ENCODE assay signal across 14 mouse cellular contexts in genomic region chr8:122718711-122719499, GRCm38 (mm10). TPM values are rescaled to one million over a fixed set of nuclear protein-coding genes. Genes with fewer than 3 reads are reported as not detected.
DNase-seq lines count a peak whose midpoint lies in the region; ATAC-seq and TF ChIP-seq lines count a peak whose summit lies in the region.
"Had no signal": no experiment of that assay in that cellular context is flagged by ENCODE, and none has a peak within 500 bp of the region (broad histone marks: within the 10 kb centered on the region; RNA-seq: fewer than 3 reads in every experiment).

No protein-coding gene starts in this region.

- no peaks in the 10 kb centered on the region for H3K9me3 ChIP-seq in erythroblast, embryonic 14.5 days (ENCODE audit: control insufficient read depth, low read length)
- H3K9me3 ChIP-seq in kidney, embryonic 15.5 days (replicated peaks) = no peaks in the 10 kb centered on the region
- H3K9me3 ChIP-seq in MEL (replicated peaks; ENCODE audit: insufficient read depth, low read length) = no peaks in the 10 kb centered on the region
- H3K9me3 ChIP-seq in liver, embryonic 16.5 days (replicated peaks; ENCODE audit: control insufficient read depth, low read length) = no peaks in the 10 kb centered on the region
- H3K9me3 ChIP-seq: neural tube, embryonic 12.5 days had no signal

- H3K9ac ChIP-seq in kidney, embryonic 15.5 days = no peak overlapping the region
- H3K9ac ChIP-seq in MEL (ENCODE audit: control insufficient read depth, low read depth, low read length, poor library complexity, severe bottlenecking) = peak overlapping the region; percentile 34
- H3K9ac ChIP-seq in liver, embryonic 16.5 days (ENCODE audit: low read depth, low read length) = peak overlapping the region; percentile 67
- H3K9ac ChIP-seq: lung, embryonic 14.5 days; neural tube, embryonic 12.5 days had no signal

- TF ChIP-seq RAD21 in MEL (IDR thresholded peaks at IDR 0.05; ENCODE audit: low read depth, low read length) = no peak

- peaks cover 88% of the 10 kb centered on the region for H3K4me1 ChIP-seq in erythroblast, embryonic 14.5 days (ENCODE audit: control insufficient read depth)
- peaks cover 11% of the 10 kb centered on the region for H3K4me1 ChIP-seq in kidney, embryonic 15.5 days
- H3K4me1 ChIP-seq in MEL (ENCODE audit: control insufficient read depth in 1 of 2, insufficient read depth in 2 of 2, low read length in 2 of 2) = peaks cover 22 to 51% of the 10 kb centered on the region in 2 experiments
- H3K4me1 ChIP-seq in liver, embryonic 16.5 days (ENCODE audit: control insufficient read depth, low read depth, low read length) = peaks cover 51% of the 10 kb centered on the region

- no peaks in the 10 kb centered on the region; the same call in 1 of the 2 replicates for H3K36me3 ChIP-seq in erythroblast, embryonic 14.5 days (ENCODE audit: control insufficient read depth)
- H3K36me3 ChIP-seq in kidney, embryonic 15.5 days = no peaks in the 10 kb centered on the region
- H3K36me3 ChIP-seq in MEL (ENCODE audit: control insufficient read depth in 1 of 2, insufficient read depth in 2 of 2, low read length in 2 of 2) = peaks cover 0 to 38% of the 10 kb centered on the region in 2 experiments; a peak in 2 of 4 replicates
- H3K36me3 ChIP-seq in liver, embryonic 16.5 days (ENCODE audit: control insufficient read depth, insufficient read depth) = no peaks in the 10 kb centered on the region
- H3K36me3 ChIP-seq: neural tube, embryonic 12.5 days had no signal

- H3K4me3 ChIP-seq in erythroblast, embryonic 14.5 days (replicated peaks) = peak overlapping the region; percentile 59
- H3K4me3 ChIP-seq in kidney, embryonic 15.5 days (replicated peaks) = no peak overlapping the region
- H3K4me3 ChIP-seq in MEL (ENCODE audit: control insufficient read depth in 1 of 2, insufficient read depth in 1 of 2, low read depth in 2 of 2, low read length in 2 of 2) = peak overlapping the region; percentile 7 to 15; a peak in 3 of 4 replicates
- peak overlapping the region; percentile 46 for H3K4me3 ChIP-seq in liver, embryonic 16.5 days (ENCODE audit: low read depth, low read length)
- H3K4me3 ChIP-seq: layer of hippocampus, adult 2 months; neural tube, embryonic 12.5 days had no signal

- no peak for ATAC-seq in erythroblast, adult 5-6 weeks (replicated peaks; ENCODE audit: low FRiP score, poor library complexity, severe bottlenecking)
- no peak for ATAC-seq in kidney, embryonic 15.5 days (replicated peaks; ENCODE audit: low FRiP score)
- ATAC-seq in liver, embryonic 16.5 days (ENCODE audit: low read depth) = no peak
- ATAC-seq: hindbrain, postnatal 0 days had no signal

- 74% methylated on average over 14 of the region's 14 CpGs for WGBS in kidney, embryonic 15.5 days
- 56% methylated on average over 14 of the region's 14 CpGs for WGBS in liver, embryonic 16.5 days (ENCODE audit: insufficient replicate concordance)

- TF ChIP-seq EP300 in MEL (IDR thresholded peaks at IDR 0.05; ENCODE audit: low read depth in 1 of 2, low read length in 2 of 2) = peak in 1 of 2 experiments; percentile 30; a peak in 1 of 4 replicates

- no peak for TF ChIP-seq CTCF in MEL (IDR thresholded peaks at IDR 0.05 in 2 of 3, conservative IDR thresholded peaks at IDR 0.05 in 1 of 3; ENCODE audit: control insufficient read depth in 1 of 3, insufficient read depth in 1 of 3, low read depth in 2 of 3, low read length in 3 of 3, poor library complexity in 1 of 3, severe bottlenecking in 1 of 3)

- peaks cover 75% of the 10 kb centered on the region for H3K27me3 ChIP-seq in erythroblast, embryonic 14.5 days (ENCODE audit: control insufficient read depth)
- peaks cover 42% of the 10 kb centered on the region for H3K27me3 ChIP-seq in kidney, embryonic 15.5 days
- no peaks in the 10 kb centered on the region for H3K27me3 ChIP-seq in MEL (ENCODE audit: control insufficient read depth in 1 of 2, insufficient read depth in 2 of 2, low read length in 2 of 2)
- peaks cover 56% of the 10 kb centered on the region for H3K27me3 ChIP-seq in liver, embryonic 16.5 days (ENCODE audit: control insufficient read depth, insufficient read depth, low read depth, low read length)

- H3K4me2 ChIP-seq in kidney, embryonic 15.5 days = no peak overlapping the region
- H3K4me2 ChIP-seq in liver, embryonic 16.5 days (ENCODE audit: low read depth, low read length) = peak overlapping the region; percentile 92

- intact Hi-C loops in left cerebral cortex, postnatal 36 days (cut with DNase I) = no loop called here

- 0 out of 4 replicates have a peak, but pooled peaks of 1 of the 2 experiments have one; percentile 36 for TF ChIP-seq POLR2A in MEL (IDR thresholded peaks at IDR 0.05; ENCODE audit: control insufficient read depth in 1 of 2, insufficient read depth in 1 of 2, low read depth in 1 of 2, low read length in 2 of 2, poor library complexity in 1 of 2)

- H3K79me2 ChIP-seq in MEL (ENCODE audit: control insufficient read depth, insufficient read depth, low read length, poor library complexity) = no peaks in the 10 kb centered on the region

- peak; percentile 53 to 62 for DNase-seq in kidney, adult 8-10 months
- peak; percentile 64 for DNase-seq in MEL (ENCODE audit: low read depth, low spot score)
- no peak for DNase-seq in cerebellum, adult 11 months
- no peak for DNase-seq in left cerebral cortex, postnatal 36 days (ENCODE audit: low spot score in 2 of 2)
- DNase-seq: cerebellum, adult 8-10 months; gastrocnemius, postnatal 25 days had no signal

- no peak overlapping the region for H3K27ac ChIP-seq in kidney, embryonic 15.5 days
- peak overlapping the region; percentile 87 for H3K27ac ChIP-seq in MEL (ENCODE audit: control insufficient read depth, low read depth, low read length)
- peak overlapping the region; percentile 97 for H3K27ac ChIP-seq in liver, embryonic 16.5 days (ENCODE audit: low read length)
- H3K27ac ChIP-seq: layer of hippocampus, adult 2 months had no signal

TF ChIP-seq in MEL, 35 proteins besides CTCF, POLR2A, EP300 and RAD21 (continues in another document):
- TF ChIP-seq ZNF384 (IDR thresholded peaks at IDR 0.05; ENCODE audit: low read depth, low read length) = no peak
- TF ChIP-seq CHD2 (IDR thresholded peaks at IDR 0.05; ENCODE audit: low read length) = no peak
- TF ChIP-seq ZKSCAN1 (IDR thresholded peaks at IDR 0.05; ENCODE audit: low read depth, low read length) = no peak
- TF ChIP-seq MAZ (IDR thresholded peaks at IDR 0.05; ENCODE audit: low read depth, low read length) = no peak
- TF ChIP-seq GABPA (IDR thresholded peaks at IDR 0.05; ENCODE audit: low read depth, low read length) = no peak
- no peak for TF ChIP-seq MAFK (IDR thresholded peaks at IDR 0.05; ENCODE audit: borderline replicate concordance, low read depth, low read length)
- TF ChIP-seq USF2 (IDR thresholded peaks at IDR 0.05; ENCODE audit: borderline replicate concordance in 1 of 2, insufficient read depth in 1 of 2, low read depth in 1 of 2, low read length in 2 of 2) = no peak
- TF ChIP-seq SIN3A (IDR thresholded peaks at IDR 0.05; ENCODE audit: low read length) = 0 out of 2 replicates have a peak, but pooled peaks have one; percentile 2
- TF ChIP-seq E2F4 (IDR thresholded peaks at IDR 0.05; ENCODE audit: borderline replicate concordance, low read depth, low read length) = no peak
- no peak for TF ChIP-seq POLR2AphosphoS5 (IDR thresholded peaks at IDR 0.05; ENCODE audit: borderline replicate concordance, low read depth, low read length)
- no peak for TF ChIP-seq ELF1 (IDR thresholded peaks at IDR 0.05; ENCODE audit: low read depth, low read length)
- no peak for TF ChIP-seq TAL1 (IDR thresholded peaks at IDR 0.05; ENCODE audit: low read length)
- 0 out of 2 replicates have a peak, but pooled peaks have one; percentile 2 for TF ChIP-seq ZMIZ1 (IDR thresholded peaks at IDR 0.05; ENCODE audit: low read depth, low read length)
- no peak for TF ChIP-seq HCFC1 (IDR thresholded peaks at IDR 0.05; ENCODE audit: low read depth, low read length)
- TF ChIP-seq NRF1 (IDR thresholded peaks at IDR 0.05; ENCODE audit: insufficient read depth, low read depth, low read length, poor library complexity, severe bottlenecking) = no peak
- peak; percentile 76 for TF ChIP-seq MXI1 (IDR thresholded peaks at IDR 0.05; ENCODE audit: low read depth, low read length)
- TF ChIP-seq KAT2A (conservative IDR thresholded peaks at IDR 0.05; ENCODE audit: low read depth, low read length) = peak; percentile 18; the same call in 1 of the 2 replicates
- no peak for TF ChIP-seq SMC3 (IDR thresholded peaks at IDR 0.05; ENCODE audit: low read depth, low read length)
- TF ChIP-seq MYB (IDR thresholded peaks at IDR 0.05; ENCODE audit: low read depth, low read length) = no peak
- TF ChIP-seq TBP (IDR thresholded peaks at IDR 0.05; ENCODE audit: low read depth, low read length) = no peak
- peak; percentile 6; the same call in 1 of the 2 replicates for TF ChIP-seq POLR2AphosphoS2 (IDR thresholded peaks at IDR 0.05; ENCODE audit: low read length)
- TF ChIP-seq USF1 (IDR thresholded peaks at IDR 0.05; ENCODE audit: low read depth, low read length) = no peak

RNA-seq across cellular contexts. Expression of gene Cbfa2t3, which starts 20.0 kb away (rescaled TPM):
- polyA plus RNA-seq in erythroblast, embryonic 14.5 days (2012) = 6.1 and 8.9 TPM in 2 replicates
- 10.9 and 13.1 TPM in 2 replicates for total RNA-seq in erythroblast, adult 5-6 weeks (2015; ENCODE audit: low replicate concordance)
- total RNA-seq in erythroblast, adult 5-6 weeks (2017; ENCODE audit: low replicate concordance) = 10.9 and 13.8 TPM in 2 replicates
- polyA plus RNA-seq in kidney, embryonic 15.5 days (2015; fragmentation: Nextera tagmentation; extraction: Ambion mirVana) = 3.5 and 3.6 TPM in 2 replicates
- total RNA-seq in MEL (2012; rRNA removed) = 10.5 and 11.1 TPM in 2 replicates
- 100 to 1,000 TPM in 1 of 2 experiments, not detected in 1; 102 TPM for polyA plus RNA-seq in MEL (2012; ENCODE audit: insufficient read depth in 1 of 2, insufficient read length in 2 of 2, low read depth in 1 of 2, low replicate concordance in 2 of 2, missing spikeins in 1 of 2)
- polyA plus RNA-seq in liver, embryonic 16.5 days (2015; fragmentation: Nextera tagmentation; extraction: Ambion mirVana) = 3.1 and 3.3 TPM in 2 replicates
- 10 to 100 TPM; 26.2 to 37.5 TPM for total RNA-seq in left cerebral cortex, postnatal 36 days (2021)

RNA-seq across cellular contexts. Expression of gene Acsf3, which starts 56.4 kb away (rescaled TPM):
- polyA plus RNA-seq in erythroblast, embryonic 14.5 days (2012) = 2.5 and 2.8 TPM in 2 replicates
- total RNA-seq in erythroblast, adult 5-6 weeks (2015; ENCODE audit: low replicate concordance) = 3.3 TPM in 1 of 2 replicates, not detected in the other
- 1.7 and 5.2 TPM in 2 replicates for total RNA-seq in erythroblast, adult 5-6 weeks (2017; ENCODE audit: low replicate concordance)
- polyA plus RNA-seq in kidney, embryonic 15.5 days (2015; fragmentation: Nextera tagmentation; extraction: Ambion mirVana) = 18.1 and 21.0 TPM in 2 replicates
- 17.8 and 19.4 TPM in 2 replicates for total RNA-seq in MEL (2012; rRNA removed)
- 10 to 100 TPM in 1 of 2 experiments, not detected in 1; 37.2 TPM for polyA plus RNA-seq in MEL (2012; ENCODE audit: insufficient read depth in 1 of 2, insufficient read length in 2 of 2, low read depth in 1 of 2, low replicate concordance in 2 of 2, missing spikeins in 1 of 2)
- polyA plus RNA-seq in liver, embryonic 16.5 days (2015; fragmentation: Nextera tagmentation; extraction: Ambion mirVana) = 9.1 and 10.3 TPM in 2 replicates
- total RNA-seq in left cerebral cortex, postnatal 36 days (2021) = 10 to 100 TPM; 20.5 to 23.9 TPM

Comparison
In these comparisons a context has a peak if more than half of its experiments do, and no peak if none do; other contexts are left out.
1. DNase-seq: peak in kidney, adult 8-10 months (2 of 2) and MEL (single experiment); none in cerebellum, adult 11 months (single experiment) and left cerebral cortex, postnatal 36 days (0 of 2).